Mouse (Mus musculus): ENCODE data around the gene Srebf2.

The Srebf2 gene

DNA sequence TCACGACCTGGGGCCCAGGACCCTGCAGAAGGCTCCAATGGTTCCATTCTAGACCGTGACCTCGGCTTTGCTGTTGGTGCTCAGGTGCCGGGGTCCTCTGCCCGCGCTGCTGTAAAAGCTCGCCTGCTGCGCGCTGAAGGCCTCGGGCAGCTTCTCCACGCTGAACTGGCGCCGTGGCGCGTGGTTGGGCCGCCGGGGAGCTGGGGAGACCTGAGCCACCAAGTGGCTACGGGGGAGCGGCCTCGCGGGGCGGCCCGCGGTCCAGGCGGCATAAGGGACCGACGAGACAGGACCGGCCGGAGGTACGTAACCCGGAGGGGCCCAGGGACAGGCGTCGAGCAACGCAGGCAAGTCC, 60.1 kb downstream of the Srebf2 start:
- no peak for DNase-seq (ENCODE audit: low read depth, low spot score)

- DNase-seq (ENCODE audit: low read depth, low spot score), result no peak
These were observed 60.7 kb downstream of the Srebf2 start for GRCm38 (mm10) chr15:82207504-82208219.

DNA sequence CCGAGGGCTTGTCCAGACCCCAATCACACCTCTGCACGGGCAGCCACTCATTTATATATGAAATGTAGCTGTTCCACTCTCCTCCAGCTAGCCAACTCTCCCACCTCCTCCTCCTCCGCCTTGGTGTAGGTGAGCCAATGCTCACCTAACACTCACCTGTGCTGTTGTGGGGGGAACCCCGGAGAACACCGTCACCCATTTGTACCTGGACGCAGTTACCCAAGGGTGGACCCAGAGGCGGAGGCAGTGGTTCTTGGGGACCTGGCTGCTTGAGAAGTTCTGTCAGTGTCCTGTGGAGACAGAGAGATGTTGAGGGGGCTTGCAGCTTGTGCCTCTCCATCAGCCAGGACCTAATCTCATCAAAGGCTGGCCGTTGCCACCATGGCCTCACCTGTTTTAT, 61.3 kb downstream of the Srebf2 start:
- no peak for DNase-seq (ENCODE audit: low read depth, low spot score)

DNA sequence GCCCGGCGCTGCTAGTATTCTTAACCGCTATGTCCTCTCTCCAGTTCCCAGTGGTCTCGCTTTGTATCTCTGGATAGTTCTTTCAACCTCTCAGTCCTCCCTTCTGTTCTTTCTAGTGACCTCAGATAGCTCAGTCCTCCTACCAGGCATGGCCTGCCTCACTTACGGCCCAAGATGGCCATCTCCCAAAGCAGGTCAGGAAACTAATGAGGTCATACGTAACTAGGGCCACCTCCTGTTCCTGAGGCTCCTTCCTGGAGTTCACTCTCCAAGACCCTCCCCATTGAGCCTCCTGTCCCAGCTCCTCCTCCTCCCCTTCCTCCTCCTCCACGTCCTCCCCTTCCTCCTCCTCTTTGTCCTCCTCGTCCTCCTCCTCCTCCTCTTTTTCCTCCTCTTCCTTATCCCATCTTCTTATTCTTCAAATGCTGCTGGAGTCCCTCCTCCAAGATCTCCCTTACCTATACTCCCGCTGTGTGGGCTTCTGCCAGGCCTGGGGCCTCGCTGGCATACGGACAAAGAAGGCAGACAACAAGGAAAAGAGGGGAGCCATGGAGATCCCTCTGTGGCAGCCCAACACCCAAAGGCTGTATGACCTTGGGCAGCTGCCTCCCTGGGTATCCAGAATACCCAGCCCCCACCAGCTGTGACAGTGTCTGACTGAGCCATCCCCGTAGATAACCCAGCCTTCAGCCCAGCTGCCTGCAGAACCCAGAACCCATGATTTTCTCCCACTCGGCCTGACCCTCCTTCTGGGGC, 62.5 kb downstream of the Srebf2 start:
- DNase-seq (ENCODE audit: low read depth, low spot score), result no peak

DNA sequence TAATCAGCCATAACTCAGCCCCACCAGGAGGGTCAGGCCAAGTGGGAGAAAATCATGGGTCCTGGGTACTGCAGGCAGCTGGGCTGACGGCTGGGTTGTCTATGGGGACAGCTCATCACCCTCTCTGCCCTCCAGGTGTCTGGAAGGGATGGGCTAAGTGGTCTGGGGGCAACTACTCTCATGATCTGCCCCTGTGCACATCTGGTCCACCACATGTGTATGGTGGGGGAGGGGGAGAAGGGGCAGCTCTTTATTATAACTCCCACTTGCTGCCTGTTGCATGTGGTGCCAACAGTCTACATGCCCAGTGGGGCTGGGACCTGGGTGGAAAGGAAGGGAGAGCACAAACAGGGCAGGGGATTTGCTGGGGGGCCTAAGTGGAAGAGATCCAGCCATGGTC, 63.8 kb downstream of the Srebf2 start:
- DNase-seq (ENCODE audit: low read depth, low spot score), result no peak

DNA sequence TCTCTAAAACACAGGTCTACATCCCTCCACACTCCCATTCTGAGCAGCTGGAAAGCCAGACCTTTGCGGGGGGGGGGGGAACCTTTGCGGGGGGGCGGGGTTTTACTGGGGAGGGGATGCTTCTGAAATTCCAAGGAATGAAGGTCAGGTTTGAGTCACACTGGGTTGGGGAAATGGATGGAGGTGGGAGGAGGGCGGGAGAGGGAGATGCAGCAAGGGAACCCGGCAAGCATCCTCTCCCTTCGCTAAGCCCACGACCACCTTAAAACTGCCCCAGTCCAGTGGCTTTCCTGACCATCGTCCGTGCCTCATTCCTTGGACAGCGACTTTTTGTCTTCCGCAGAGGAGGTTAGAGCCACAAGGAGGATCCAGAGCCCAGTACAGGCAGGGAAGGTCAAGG, 64.3 kb downstream of the Srebf2 start:
- no peak for DNase-seq (ENCODE audit: low read depth, low spot score)

DNA sequence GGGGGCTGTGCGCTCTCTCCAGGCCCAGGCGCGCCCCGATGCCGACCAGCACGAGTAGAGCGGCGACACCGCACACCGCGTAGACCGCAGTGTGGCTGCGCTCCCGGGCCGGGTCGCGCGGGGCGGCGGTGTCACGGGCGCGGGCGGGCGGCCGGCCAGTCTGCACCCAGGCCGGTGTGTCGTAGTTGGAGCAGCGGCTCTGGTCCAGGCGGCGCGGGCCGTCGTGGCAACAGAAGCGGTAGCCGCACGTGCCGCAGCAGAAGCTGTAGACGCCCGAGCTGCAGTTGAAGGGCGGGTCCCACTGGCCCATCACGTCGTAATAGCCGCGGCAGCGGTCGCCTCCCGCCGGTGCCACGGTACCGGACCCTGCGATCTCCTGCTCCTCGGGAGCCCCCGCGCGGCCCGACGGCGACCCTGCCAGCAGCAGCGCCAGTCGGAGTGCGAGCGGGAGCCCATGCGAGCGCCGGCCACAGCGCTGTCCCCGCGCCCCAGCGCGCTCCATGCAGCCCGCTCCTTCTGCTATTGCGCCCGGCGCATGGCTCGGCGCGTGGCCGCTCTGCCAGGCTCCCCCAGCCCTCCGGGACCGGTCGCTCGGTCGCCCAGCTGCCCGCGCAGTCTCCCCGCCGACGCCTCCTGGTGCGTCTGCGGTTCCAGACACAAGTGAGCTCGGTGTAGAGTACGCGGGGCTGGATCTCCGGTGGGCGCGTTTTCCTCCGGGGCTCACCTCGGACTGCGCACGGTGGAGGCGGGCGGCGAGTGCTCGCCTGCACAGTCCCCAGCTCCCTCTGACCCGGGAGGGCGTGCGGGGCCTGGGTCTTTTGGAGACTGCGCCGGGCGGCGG, 65.2 kb downstream of the Srebf2 start:
- DNase-seq (ENCODE audit: low read depth, low spot score), result peak; percentile 20

- DNase-seq (ENCODE audit: low read depth, low spot score), result no peak
These were observed 65.7 kb downstream of the Srebf2 start, which contains the start of gene Shisa8 for GRCm38 (mm10) chr15:82212752-82213063. Shisa8 (minus strand) TSS chr15:82212815.

DNA sequence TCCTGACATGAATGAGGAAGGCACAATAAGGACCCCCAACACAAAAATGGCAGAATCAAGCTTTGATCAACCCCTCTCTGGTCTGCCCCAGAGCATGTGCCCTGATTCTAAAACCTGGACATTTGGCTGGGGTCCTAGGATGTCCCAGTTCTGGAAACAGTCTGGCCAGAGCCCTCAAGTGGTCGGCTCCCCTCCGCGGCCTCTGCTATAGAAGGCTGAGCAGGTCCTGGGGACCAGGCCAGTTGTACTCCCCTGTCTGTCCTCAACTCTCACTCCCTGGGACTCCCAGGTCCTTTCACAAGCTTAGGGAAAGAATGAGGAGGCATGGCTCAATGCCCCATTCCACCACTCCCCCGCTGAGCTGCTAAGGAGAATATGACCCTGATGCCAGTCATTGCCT, 66.2 kb downstream of the Srebf2 start:
- DNase-seq (ENCODE audit: low read depth, low spot score), result no peak

DNA sequence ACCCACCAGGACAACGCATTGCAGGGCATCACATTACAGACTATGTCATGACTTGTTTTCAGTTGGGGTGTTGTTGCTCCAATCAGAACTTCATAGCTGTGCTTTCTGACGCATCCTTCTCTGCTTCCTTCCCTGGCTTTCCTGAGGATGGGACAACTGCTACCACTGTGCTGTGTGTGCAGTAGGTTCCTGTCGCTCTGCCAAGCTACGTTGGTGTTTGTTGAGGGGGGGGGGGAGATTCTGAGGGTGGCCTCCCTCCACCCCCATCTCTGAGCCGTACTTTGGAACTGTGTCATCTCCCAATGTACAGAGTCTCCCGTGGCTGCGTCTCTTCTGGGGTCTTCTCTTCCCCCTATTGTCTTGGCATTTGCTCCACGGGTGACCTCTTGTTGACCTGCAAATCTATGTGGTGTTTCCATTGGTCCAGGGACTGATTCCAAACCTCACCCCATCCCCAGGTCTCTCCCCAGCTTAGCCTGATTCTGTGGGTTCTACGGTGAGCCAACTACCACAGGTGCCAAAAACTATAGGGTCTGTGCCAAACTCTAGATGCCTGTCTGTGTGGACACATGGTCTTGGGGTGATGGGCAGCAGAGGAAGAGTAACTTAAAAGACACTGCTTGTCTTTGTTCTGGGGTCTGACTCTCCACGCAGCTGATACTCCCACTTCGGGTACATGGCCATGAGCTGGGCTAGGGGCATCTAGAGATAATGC, 68.5 kb downstream of the Srebf2 start:
- DNase-seq (ENCODE audit: low read depth, low spot score), result no peak

GRCm38 (mm10) chr15:82216142-82216827, 69.3 kb downstream of the Srebf2 start:
- DNase-seq (ENCODE audit: low read depth, low spot score), result no peak

- no peak for DNase-seq (ENCODE audit: low read depth, low spot score)
These were observed 70.1 kb downstream of the Srebf2 start for GRCm38 (mm10) chr15:82217039-82217438.

DNA sequence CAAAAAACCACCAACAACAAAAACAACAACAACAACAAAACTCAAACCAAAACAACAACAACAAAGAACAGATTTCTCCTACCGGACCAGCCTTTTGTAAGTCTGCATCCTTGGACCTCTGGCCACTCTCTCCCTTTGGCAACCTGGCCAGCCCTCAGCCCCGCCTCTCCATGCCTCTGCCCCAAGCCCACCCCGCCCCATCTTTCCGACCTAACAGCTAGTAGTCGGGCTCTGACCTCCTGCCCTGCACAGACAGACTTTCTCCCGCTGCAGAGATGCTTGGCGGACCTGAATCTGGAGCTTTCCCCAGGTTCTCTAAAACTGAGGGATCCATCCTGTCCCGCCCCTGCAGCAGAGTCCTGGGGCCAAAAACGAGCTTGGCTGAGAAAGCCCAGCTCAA, 71.0 kb downstream of the Srebf2 start:
- no peak for DNase-seq (ENCODE audit: low read depth, low spot score)

- no peak for DNase-seq (ENCODE audit: low read depth, low spot score)
These were observed 72.0 kb downstream of the Srebf2 start for GRCm38 (mm10) chr15:82218778-82219666.

GRCm38 (mm10) chr15:82220003-82220675, 73.2 kb downstream of the Srebf2 start:
- no peak for DNase-seq (ENCODE audit: low read depth, low spot score)

DNA sequence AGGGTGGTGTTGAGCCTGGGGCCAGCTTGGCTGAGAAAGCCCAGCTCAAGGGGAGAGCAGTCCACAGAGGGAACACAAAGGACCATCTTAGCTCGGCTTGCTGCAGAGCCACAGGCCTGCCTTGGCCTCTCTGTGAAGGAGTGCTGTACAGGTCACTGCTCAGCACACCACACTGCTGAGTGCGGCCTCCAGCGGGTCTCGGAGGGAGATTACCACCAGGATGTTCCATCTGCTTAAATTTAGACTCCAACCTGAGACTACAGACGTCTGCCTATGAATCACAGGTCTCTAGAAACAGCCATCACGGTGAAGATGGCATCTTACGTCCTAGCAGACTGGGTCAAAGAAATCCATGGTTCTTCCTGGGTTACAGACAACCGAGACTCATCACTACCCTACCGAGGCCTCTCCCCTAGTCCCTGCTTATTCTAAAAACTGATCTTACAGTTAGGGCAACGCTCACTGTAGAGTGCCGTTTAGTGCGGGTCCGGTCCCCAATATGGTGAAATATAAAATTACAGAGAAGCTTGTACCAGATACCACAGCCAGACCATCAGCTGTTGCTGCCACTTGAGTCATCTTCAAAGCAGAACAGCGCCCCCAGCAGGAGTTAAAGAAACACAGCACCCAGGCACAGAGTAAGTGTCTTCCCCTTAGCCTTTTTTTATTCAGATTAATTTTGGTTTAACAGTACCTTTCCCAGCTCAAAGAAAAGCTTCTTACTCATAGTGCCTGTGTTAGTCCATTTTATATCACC, 74.3 kb downstream of the Srebf2 start:
- DNase-seq (ENCODE audit: low read depth, low spot score), result peak; percentile 33

- no peak for DNase-seq (ENCODE audit: low read depth, low spot score)
These were observed 76.3 kb downstream of the Srebf2 start for GRCm38 (mm10) chr15:82223251-82223650.

GRCm38 (mm10) chr15:82223657-82224601, 76.9 kb downstream of the Srebf2 start, which contains the start of gene Tnfrsf13c:
Tnfrsf13c (minus strand) TSS chr15:82224369.
- peak; percentile 58 for DNase-seq (ENCODE audit: low read depth, low spot score)
